Mouse (Mus musculus) urinary bladder, adult 2 months (tissue): ENCODE data around the gene Ube2o. TPM values are rescaled to one million over a fixed set of nuclear protein-coding genes. Genes with fewer than 3 reads are reported as not detected.

Source experiments
- DNase-seq: peaks from one replicate; pipeline ENCODE4 v3.0.0; 2022; ENCODE audit warnings: low spot score
- polyA plus RNA-seq: library from polyadenylated mRNA; depleted of rRNA; stranded (reverse); fragments of >200 nt; gene quantifications from 2 replicates; pipeline ENCODE4 v1.2.3, GENCODE M21; 2012; rRNA removed

Ube2o gene
- 18.7 and 22.4 TPM in 2 replicates for polyA plus RNA-seq

- no peak for DNase-seq
These were observed at the start of gene Ube2o for GRCm38 (mm10) chr11:116581376-116581814. Gene Ube2o (minus strand): TSS chr11:116581447.

GRCm38 (mm10) chr11:116630171-116630965, 49.1 kb upstream of the Ube2o start:
- DNase-seq = no peak

- DNase-seq = no peak
These were observed 48.2 kb upstream of the Ube2o start for GRCm38 (mm10) chr11:116629472-116629871.

- no peak for DNase-seq
These were observed 47.5 kb upstream of the Ube2o start for GRCm38 (mm10) chr11:116628712-116629111.

DNA sequence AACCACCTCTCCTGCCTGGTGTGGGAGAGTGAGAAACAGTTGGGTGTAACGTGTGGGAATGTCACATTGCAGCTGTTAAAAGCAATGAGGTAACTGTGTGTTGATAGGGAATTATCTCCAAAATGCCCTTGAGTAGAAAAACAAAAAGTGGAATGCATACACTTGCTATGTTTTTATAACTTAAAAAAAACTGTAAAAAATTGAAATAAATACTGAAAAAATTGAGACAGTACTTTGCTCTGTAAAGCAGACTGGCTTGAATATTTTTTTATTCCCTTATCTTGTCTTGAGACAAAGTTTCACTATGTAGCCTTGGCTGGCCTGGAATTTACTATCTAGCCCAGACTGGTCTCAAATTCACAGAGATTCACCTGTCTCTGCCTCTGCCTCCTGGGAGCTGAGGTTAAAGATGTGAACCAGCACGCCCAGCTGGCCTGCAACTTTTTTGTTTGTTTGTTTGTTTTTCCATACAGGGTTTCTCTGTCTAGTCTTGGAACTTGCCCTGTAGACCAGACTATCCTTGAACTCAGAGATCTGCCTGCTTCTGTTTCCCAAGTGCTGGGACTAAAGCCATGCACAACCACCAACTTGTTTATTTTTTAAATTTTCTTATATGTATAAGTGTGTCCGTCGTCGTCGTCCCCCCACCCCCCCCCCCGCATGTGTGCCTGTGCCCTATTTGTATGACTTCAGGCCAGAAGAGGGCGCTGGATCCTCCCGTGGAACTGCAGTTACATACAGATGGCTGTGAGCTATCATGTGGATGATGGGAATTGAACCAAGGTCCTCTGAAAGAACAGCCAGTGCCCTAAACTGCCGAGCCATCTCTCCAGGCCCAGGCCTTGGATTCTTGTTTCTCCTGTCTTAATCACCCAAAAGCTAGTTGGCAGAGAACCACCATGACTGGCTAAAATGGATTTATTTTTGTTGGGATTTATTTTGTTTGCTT, 46.1 kb upstream of the Ube2o start:
- no peak for DNase-seq

DNA sequence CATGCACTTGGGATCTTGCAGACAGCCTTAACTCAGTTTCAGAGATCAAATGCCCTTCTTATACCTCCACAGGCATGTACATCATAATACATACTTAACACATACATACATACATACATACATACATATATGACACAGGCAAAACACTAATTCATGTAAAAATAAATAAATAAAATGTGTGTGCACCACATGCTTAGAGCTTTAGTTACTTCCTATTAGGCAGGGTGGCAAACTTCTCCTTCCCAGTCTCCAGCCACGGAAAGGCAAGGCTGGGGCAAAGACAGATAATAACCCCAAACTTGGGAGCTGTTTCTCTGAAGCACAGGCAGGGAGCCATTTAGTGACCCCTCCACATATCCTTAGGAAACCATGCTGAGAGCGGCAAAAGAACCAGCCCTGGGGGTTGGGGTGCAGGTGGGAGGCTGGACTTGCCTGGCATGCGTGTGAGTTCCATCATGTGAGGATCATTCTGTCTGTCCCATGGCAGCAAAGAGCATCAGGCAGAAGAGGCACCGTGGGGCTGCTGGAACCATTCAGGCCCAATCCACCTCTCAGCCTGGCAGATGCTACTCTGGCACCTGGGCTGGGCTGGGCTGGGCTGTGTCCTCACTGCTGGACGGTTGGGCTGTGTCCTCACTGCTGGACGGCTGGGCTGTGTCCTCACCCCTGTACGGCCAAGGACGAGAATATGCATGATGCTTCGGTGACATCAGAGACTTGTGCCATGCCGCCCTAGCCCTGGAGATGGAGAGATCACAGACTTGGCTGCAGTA, 45.2 kb upstream of the Ube2o start, which contains the start of gene Rhbdf2:
Gene Rhbdf2, minus strand, starts transcription at position 721 of the 773 bp plus-strand sequence.
- no peak for DNase-seq

DNA sequence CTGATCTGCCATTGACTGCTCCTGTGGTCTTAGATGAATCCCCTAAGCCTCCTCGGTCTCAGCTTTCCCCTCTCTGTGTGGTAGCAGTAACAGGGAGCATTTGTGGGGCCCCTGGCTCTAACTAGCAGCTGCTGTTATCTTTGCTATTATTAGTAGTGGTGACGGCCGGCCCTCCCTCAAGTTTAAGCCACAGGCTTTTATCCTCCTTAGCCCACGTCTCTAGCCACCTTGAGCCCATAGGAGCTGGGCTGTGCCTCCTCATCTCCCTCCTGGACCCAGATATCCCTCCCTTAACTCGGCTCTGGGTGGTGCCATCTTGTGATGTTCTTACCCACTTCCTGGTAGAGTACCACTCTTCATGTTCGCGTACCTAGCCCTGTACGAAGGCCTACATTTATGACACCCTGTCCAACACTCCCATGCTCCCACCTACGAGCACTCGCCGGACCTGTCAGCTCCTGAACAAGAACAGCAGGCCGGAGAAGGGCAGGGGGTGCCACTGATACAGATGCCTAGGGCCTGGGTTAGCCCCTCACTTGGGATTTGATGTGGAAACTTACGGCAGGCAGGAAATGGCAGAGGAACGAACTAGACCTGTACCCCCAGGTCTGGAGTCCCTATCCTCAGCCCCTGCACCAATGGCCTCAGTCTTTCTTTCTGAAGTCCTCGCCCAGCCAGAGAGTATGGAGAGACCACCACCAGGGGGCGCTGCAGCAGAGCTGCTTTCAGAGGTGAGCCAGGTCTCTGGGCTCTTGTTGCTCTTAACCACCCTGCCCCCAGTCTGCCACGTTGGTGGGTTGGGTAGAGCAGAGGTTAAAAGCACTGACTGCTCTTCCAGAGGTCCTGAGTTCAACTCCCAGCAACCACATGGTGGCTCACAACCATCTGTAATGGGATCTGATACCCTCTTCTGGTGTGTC, 44.1 kb upstream of the Ube2o start:
- no peak for DNase-seq

DNA sequence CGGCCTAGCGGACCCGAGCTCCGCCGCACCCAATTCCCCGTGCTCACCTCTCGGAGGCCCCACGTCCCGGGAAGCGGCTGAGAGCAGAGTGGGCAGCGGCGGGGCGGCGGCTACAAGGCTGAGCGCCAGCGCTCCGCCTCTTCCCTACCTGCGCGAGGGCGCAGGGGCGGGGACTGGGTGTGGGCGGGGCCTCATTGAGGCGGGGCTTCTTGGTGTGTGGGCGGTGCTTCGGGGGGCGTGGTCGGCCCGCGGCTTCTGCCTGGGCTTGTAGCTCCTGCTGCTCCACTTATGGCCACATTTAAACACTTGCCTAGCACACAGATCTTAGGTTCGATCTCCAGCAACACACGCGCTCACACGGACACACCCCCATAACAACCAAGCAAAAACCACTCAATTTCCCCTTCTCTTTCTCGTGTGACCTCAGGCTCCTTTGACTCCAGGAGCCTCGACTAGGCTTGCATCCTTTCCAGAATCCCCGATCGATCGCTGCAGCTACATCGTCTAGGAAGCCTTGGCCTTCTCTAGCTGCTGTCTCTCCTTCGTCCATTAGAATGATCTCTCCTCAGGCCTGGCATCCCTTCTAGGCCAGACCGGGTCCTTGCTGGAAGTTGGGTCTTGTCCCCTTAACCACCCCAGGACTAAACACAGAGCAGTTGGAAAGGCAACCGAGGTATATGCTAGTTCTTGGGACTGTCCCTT, 43.0 kb upstream of the Ube2o start:
- DNase-seq = peak; percentile 76

- DNase-seq = no peak
These were observed 42.3 kb upstream of the Ube2o start for GRCm38 (mm10) chr11:116623281-116624124.

DNA sequence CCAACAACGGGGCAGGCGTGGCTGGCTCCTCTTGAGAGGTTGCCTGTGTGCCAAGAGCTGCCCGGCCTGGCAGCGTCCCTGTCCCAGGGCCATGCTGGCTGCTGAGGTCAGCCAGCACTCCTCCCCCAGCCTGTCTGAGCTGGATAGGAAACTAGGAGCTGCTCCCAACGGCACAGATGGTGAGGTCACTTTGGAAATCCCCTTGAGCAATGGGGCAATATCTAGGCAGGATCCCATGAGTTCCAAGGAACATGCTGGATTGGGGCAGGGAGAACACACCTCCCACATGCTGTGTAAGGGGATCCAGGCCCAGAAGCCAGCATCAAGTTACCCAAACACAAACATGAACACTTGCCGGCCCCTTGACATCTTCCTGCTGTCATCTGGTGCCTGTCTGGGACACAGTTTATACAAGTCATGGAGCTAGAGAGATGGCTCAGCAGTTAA, 40.0 kb upstream of the Ube2o start:
- no peak for DNase-seq

DNA sequence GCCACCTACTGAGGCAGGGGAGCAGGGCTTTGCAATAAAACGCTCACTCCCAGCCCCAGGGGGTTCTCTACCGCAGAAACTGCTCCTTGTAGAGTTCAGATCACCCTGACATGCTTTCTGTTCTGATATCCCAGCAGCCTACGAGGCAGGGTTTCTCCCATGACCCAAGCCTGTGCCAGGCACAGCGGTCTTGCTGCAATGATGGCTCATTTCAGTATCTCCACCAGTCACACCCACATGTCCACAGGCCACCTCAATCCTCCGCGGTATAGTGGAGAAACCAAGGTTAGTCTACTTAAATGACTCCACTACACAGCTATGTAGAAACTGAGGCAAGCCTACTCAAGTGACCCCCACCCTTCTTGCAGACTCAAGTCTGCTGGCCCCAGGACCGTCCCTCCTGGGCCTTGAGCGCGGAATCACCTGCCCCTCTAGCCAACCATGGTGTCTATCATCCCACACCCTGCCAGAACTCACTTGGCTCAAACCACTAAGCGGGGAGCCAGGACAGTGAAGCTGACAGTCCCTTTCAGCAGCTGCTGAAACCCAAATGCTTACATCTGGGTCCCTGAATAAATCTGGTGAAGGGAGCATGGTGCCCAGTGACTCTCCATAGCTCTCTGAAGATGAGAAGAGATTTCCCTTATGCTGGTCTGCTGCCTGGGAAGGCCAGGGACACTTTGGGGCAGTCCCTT, 39.5 kb upstream of the Ube2o start:
- DNase-seq = no peak

DNA sequence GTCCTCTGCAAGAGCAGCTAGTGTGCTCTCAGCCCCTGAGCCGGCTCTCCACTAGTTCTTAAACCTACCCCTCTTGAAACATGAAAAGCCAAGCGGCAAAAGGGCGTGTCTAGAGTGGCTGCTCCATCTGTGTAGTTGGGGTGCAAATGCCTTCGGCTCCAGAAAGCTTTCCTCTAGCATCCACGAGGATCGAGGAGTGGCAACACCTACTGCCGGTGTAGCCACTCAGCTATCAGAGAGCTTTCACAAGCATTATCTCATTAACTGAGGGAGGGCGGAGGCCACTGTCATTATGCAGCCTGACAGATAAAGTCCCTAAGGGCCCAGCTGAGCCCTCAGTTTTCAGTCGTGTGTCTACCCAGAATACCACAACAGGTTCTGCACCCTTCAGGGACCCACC, 38.8 kb upstream of the Ube2o start:
- DNase-seq = no peak

- DNase-seq = no peak
These were observed 38.3 kb upstream of the Ube2o start for GRCm38 (mm10) chr11:116619561-116619960.

DNA sequence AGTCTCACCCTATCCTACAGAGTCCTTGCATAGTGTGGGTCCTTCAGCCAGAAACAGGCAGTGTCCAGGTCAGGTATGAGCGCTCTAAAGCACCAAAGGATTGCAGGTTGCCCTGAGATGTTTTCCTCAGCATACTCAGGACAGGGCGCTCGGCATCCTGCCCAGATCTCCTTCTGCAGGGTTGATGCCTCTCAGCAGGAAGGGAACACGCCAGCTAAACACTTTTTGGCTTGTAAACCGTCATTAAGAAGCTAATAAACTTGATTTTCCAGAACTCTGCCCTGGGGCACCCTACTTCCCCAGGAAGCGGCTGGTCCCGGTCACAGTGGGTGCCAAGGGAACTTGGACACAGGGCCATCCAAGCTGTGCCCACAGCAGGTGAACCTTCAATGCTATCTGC, 37.9 kb upstream of the Ube2o start:
- DNase-seq = no peak

DNA sequence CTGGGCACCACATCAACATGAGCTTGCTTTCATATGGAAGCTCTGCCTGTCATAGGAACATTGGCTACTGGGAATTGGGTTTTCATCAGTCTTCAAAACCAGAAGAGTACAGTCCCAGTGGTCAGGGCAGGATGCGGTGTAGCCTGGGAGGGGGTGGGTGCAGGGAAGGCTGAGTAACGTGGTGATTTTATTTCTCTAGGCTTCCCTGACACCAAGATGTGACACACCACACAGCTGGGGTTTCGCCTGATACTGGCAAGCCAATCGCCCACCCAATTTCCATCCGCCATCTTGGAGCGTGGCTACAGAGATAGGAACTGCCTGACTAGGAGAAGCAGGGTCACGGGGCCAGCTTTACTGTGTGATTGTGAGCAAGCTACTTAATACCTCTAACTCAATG, 37.4 kb upstream of the Ube2o start:
- DNase-seq = no peak

- no peak for DNase-seq
These were observed 36.4 kb upstream of the Ube2o start for GRCm38 (mm10) chr11:116617641-116618040.

DNA sequence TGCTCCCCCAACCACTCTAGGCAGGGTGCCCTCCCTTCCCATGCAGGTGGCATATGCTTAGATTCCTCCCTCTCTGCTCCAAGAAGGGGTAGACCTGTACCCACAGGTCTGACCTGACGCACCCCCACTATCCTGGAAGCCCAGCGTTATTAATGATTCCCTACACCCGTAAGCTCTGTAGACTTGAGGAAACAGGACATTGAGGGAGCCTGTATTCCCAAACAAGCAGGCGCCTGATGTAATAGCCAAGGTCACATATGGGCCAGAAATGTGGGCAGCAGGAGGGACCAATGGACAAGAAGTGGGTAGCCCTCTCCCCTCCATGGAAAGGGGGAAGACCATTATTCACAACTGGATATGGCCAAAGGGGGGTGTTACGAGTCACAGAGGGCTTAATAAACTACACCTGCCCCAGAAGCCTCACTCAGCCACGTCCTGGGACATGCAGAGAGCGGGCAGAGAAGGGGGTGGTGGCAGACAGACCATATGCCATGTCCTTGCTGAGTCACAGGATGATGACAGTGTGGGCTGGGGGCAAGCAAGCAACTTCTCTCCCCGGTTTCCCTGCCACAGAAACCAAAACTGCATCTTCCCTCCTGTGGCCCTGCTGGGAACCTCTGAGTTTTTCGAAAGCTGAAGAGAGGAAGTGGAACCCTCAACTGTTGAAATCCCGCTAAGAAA, 35.3 kb upstream of the Ube2o start:
- no peak for DNase-seq
